Mouse (Mus musculus) forebrain, embryonic 12.5 days (tissue): ENCODE data around the gene Gm17728. TPM values are rescaled to one million over a fixed set of nuclear protein-coding genes. Genes with fewer than 3 reads are reported as not detected.
"Not testable (repeated sequence)": the region's sequence is repeated elsewhere in the genome, so short reads cannot be mapped to it uniquely, and the experiment has no call there.

Experiments used
- ATAC-seq: fragments of 200-750 bp; cut with Nextera tagmentation; 2 replicates; pipeline ENCODE4 v1.8.0; 2017; ENCODE audit warnings: moderate TSS enrichment; ENCODE audit not compliant: low FRiP score
- H3K27ac ChIP-seq: fragments of 300-500 bp; sonication (generic); 2 replicates; pipeline ENCODE4 v1.5.1; 2016; ENCODE audit warnings: mild to moderate bottlenecking
- H3K27me3 ChIP-seq: fragments of 300-500 bp; sonication (generic); 2 replicates; pipeline ENCODE4 v1.6.1; 2016; ENCODE audit warnings: mild to moderate bottlenecking
- H3K36me3 ChIP-seq: fragments of 300-500 bp; sonication (generic); replicated peaks from 2 replicates; pipeline ENCODE4 v1.6.1; 2016; ENCODE audit warnings: mild to moderate bottlenecking
- H3K4me1 ChIP-seq: fragments of 300-500 bp; sonication (generic); 2 replicates; pipeline ENCODE4 v1.6.1; 2016
- H3K4me2 ChIP-seq: fragments of 300-500 bp; sonication (generic); 2 replicates; pipeline ENCODE4 v1.6.1; 2016; ENCODE audit warnings: mild to moderate bottlenecking, moderate library complexity
- H3K4me3 ChIP-seq: fragments of 300-500 bp; sonication (generic); replicated peaks from 2 replicates; pipeline ENCODE4 v1.5.1; 2016; ENCODE audit warnings: mild to moderate bottlenecking
- H3K9ac ChIP-seq: fragments of 300-500 bp; sonication (generic); 2 replicates; pipeline ENCODE4 v1.6.1; 2016; ENCODE audit warnings: mild to moderate bottlenecking
- H3K9me3 ChIP-seq: fragments of 300-500 bp; sonication (generic); 2 replicates; pipeline ENCODE4 v1.6.1; 2016
- WGBS: fragments of 180-500 bp; shearing (Covaris S2); methylation state at CpG from one replicate; pipeline ENCODE4 v1.1.7; 2016; 5-methylcytosine and 5-hydroxymethylcytosine counted together
- polyA plus RNA-seq: library from polyadenylated mRNA; unstranded; fragments of >200 nt; fragmentation: Nextera tagmentation; extraction: Ambion mirVana; gene quantifications from 2 replicates; pipeline ENCODE4 v1.2.1, GENCODE M21; 2016

Gm17728 gene
- not detected in 2 replicates for polyA plus RNA-seq

DNA sequence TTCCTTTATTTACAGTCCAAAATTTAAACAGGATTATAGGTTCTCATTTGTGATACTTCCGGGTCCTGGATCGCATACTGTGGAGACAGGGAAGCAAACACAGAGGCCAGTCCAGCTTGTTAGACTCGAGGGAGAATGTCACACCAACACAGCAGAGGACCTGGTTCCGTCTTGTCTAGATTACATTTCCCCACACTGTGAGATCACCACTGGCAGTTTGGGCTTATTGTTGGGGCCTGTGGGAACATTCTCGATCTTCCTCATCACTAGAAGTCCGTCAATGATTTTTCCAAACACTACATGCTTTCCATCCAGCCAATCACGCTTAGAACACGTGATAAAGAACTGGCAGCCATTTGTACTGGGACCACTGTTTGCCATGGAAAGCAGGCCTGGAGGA is at the start of gene Gm17728:
Gm17728 (plus strand) TSS at position 301 of the 400 bp plus-strand sequence.
- WGBS = 96% methylated on average over 8 of the region's 8 CpGs
- H3K4me2 ChIP-seq, H3K27me3 ChIP-seq, H3K9me3 ChIP-seq, H3K36me3 ChIP-seq, H3K4me3 ChIP-seq, H3K4me1 ChIP-seq, H3K9ac ChIP-seq, ATAC-seq, H3K27ac ChIP-seq: not testable (repeated sequence)

DNA sequence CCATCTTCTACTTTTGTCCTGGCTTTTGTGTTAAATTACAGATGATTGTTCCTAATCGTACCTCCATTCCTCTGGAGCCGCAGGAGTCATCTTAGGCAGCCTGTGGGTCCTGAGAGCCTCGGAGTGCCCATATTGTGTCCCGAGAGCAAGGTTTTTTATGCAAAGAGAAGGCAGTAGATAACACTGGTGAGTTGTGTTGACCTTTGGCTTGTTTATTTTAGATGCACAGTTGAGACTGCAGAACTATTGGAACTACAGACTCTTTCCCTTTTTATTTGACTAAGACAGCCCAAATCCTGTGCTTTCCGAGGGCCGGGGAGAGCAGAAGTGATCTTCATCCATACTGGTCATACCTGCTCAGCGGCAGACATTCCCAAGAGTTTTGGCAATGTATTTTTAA is 24.4 kb upstream of the Gm17728 start:
- no peak for ATAC-seq
- WGBS = 85% methylated on average over 7 of the region's 7 CpGs
- Histone ChIP-seq H3K4me1 (no peaks in the 10 kb centered on the region; the same call in 1 of the 2 replicates), H3K4me3 (no peak overlapping the region), H3K9me3 (no peaks in the 10 kb centered on the region), H3K9ac (no peak overlapping the region), H3K27ac (no peak overlapping the region), H3K36me3 (no peaks in the 10 kb centered on the region), H3K27me3 (no peaks in the 10 kb centered on the region), H3K4me2 (no peak overlapping the region)

DNA sequence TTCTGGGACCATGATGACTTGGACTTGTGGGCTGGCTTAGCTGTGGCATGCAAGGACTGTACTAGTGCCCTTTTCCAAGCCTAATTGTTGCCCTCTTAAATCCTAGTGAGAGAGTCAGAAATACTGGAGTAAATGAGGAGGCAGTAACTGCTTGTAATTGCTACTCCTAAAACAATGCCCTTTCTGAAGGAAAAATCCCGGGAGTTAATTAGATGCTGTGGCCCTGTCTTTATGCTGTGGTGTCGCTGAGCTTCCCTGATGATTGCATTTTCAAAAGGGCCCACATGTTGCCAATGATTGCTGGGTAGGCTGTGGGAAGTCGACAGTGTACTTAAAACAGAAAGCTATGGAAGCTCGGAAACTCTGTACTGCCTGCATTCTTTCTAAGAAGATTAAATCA is 23.3 kb upstream of the Gm17728 start:
- no peaks in the 10 kb centered on the region for H3K9me3 ChIP-seq

DNA sequence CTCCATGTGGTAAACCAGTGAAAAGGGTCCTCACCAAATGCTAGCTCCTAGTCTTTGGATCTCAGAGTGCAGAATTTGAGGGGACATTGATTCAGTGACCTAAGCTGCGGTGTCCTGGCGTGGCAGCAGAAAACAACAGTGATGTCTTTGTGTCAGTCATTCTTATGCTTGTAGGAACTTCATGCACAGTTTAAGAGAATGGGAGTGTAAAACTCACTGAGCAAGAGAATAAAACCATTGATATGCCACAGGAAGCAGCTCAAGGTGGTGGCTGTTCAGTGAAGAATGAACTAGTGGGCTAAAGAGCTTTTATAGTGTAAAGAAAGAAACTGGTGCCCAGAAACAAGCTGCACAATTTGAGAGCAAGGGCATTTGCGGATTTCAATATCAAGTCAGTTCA is 17.9 kb upstream of the Gm17728 start:
- H3K36me3 ChIP-seq = no peaks in the 10 kb centered on the region
- no peaks in the 10 kb centered on the region for H3K4me1 ChIP-seq
- no peaks in the 10 kb centered on the region for H3K27me3 ChIP-seq
- no peak overlapping the region for H3K4me3 ChIP-seq
- no peak for ATAC-seq
- WGBS = 86% methylated on average over 3 of the region's 3 CpGs
- H3K4me2 ChIP-seq = no peak overlapping the region
- no peak overlapping the region for H3K9ac ChIP-seq
- H3K27ac ChIP-seq = no peak overlapping the region
- no peaks in the 10 kb centered on the region for H3K9me3 ChIP-seq

More for the DNA sequence above, 23.3 kb upstream of the Gm17728 start:
- Histone ChIP-seq H3K9ac (no peak overlapping the region), H3K4me1 (no peaks in the 10 kb centered on the region; the same call in 1 of the 2 replicates), H3K36me3 (no peaks in the 10 kb centered on the region), H3K27me3 (no peaks in the 10 kb centered on the region), H3K4me2 (no peak overlapping the region), H3K4me3 (no peak overlapping the region), H3K27ac (no peak overlapping the region)
- 12% methylated on average over 4 of the region's 4 CpGs for WGBS
- no peak; the same call in 1 of the 2 replicates for ATAC-seq

DNA sequence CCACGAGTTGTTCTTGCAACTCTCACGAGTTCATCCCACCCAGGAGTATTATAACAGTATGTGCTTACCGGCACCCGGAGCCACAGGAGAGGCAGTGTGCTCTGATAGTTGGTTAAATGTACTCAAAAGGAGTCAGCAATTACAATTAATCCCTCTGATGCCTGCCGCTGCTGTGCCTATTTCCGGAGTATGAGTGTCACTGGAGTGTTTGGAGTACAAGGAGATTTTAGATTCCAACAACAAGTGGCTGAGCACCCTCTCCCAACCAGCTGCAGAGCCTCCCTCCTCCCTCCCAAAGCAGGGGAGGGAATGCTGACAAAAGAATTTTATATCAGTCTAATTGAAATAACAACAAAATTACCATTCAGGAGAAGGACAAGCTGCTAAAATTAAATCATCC is 14.2 kb upstream of the Gm17728 start:
- Histone ChIP-seq H3K4me1 (no peaks in the 10 kb centered on the region), H3K27ac (no peak overlapping the region), H3K9me3 (no peaks in the 10 kb centered on the region), H3K36me3 (no peaks in the 10 kb centered on the region), H3K4me2 (no peak overlapping the region), H3K9ac (no peak overlapping the region), H3K27me3 (no peaks in the 10 kb centered on the region), H3K4me3 (no peak overlapping the region)
- 60% methylated on average over 6 of the region's 6 CpGs for WGBS
- no peak for ATAC-seq

DNA sequence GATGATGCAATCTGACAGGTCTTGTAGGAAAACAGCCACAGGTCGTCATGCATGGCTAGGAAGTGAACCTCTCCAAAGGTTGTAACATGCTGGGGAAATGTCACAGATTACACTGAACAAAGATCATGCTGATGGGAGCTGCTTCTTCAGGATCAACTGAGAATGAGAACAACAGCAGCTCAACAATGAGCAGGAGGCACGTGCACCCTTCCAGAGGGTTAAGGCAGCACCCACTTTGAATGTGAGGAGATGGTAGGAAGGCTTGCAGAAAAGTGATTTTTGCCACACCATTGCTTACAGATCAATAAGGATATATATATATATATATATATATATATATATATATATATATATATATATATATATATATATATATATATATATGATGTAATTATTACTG is 2.8 kb upstream of the Gm17728 start:
- 86% methylated on average over 2 of the region's 2 CpGs for WGBS
- no peak overlapping the region for H3K27ac ChIP-seq
- H3K36me3 ChIP-seq = no peaks in the 10 kb centered on the region
- H3K27me3 ChIP-seq = no peaks in the 10 kb centered on the region
- no peak overlapping the region for H3K4me3 ChIP-seq
- H3K9ac ChIP-seq = no peak overlapping the region
- H3K4me1 ChIP-seq = no peaks in the 10 kb centered on the region
- H3K9me3 ChIP-seq = peaks cover 6% of the 10 kb centered on the region; the same call in 1 of the 2 replicates
- no peak overlapping the region for H3K4me2 ChIP-seq
- ATAC-seq = no peak

DNA sequence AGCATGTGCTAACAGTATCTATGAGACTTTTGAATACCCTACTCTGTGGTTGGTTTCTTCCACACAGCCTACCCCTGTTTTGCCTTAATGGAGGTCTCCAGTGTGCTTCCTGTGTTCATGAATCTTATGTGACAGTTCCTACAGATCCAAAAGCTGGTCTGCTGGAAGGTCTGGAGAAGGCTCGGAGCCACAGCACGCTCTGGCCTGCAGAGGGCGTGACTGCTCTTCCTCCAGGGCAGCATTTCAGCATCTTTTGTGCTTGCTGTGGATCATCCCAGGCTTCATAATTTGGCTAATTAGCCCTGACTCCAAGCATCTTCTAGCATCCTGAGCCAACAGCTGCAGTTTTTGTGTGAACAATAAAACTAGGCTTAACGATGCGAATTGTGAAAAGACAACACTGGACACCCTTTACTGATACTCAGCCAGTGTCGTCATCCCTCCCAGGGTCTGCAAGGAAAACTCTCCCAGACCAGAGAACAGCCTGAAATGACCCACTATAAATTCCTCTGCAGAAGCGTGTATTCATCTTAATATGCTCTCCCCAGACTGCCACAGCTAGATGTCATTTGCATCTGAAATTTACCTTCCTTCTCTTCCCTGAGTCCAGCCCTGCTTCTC is 6.6 kb downstream of the Gm17728 start:
- ATAC-seq = no peak; the same call in 1 of the 2 replicates
- Histone ChIP-seq H3K9ac (no peak overlapping the region), H3K4me1 (peaks cover 9% of the 10 kb centered on the region), H3K4me3 (no peak overlapping the region), H3K27me3 (no peaks in the 10 kb centered on the region), H3K36me3 (no peaks in the 10 kb centered on the region), H3K4me2 (no peak overlapping the region), H3K27ac (peak overlapping the region; percentile 56; the same call in 1 of the 2 replicates), H3K9me3 (no peaks in the 10 kb centered on the region)
- 40% methylated on average over 7 of the region's 7 CpGs for WGBS

DNA sequence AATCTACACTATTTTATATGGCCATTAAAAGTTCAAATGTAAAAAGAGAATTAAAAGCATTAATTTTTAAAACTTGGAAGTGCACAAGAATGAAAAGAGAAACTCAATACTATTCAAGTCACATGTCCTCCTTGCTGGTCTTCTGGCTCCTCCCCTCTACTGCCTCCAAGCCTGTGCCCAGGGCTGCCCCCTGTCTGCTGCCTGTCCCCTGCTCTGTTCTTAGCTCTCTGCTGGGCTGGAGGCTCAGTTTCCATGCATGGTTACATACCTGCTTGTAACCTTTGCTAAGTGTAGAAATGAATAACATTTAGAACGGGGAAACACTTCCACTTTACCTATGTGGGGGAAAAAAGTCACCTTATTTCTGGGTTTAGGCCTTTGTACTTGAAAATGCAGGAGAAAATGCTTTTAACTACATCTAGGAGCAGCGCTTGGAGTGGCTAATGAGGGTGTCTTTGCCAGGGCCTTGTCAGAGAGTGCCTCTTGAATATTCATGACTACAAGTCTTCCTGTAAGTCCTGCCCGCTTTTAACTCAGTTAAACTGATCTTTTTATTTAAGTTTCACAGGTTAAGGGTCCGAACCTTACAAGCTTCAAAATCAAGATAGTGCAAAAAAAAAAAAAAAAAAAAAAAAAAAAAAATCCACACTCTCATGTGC is 18.3 kb downstream of the Gm17728 start:
- ATAC-seq = peak; percentile 60; the same call in 1 of the 2 replicates
- 50% methylated on average over 4 of the region's 4 CpGs for WGBS
- Histone ChIP-seq H3K4me3 (no peak overlapping the region), H3K4me1 (no peaks in the 10 kb centered on the region), H3K9me3 (no peaks in the 10 kb centered on the region), H3K27ac (no peak overlapping the region), H3K27me3 (no peaks in the 10 kb centered on the region), H3K36me3 (no peaks in the 10 kb centered on the region), H3K4me2 (no peak overlapping the region), H3K9ac (no peak overlapping the region)

DNA sequence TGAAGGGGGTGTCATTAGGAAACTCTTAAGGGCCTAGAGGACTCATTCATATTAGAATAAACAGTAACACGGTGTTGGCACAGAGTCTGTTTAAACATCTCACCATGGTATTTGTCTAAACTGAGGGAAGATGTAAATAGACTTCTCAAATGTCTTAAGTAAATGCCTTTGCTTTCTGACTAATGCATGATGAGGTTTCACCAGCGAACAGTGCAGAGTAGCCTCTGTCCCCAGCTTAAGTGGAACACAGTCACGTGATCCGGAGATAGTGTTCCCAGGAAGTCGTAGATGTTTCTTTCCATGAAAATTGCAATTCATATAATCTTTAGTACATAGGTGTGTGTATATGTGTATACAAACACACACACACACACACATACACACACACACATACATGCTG is 34.5 kb downstream of the Gm17728 start:
- Histone ChIP-seq H3K9ac (no peak overlapping the region), H3K4me3 (no peak overlapping the region), H3K4me1 (no peaks in the 10 kb centered on the region), H3K36me3 (no peaks in the 10 kb centered on the region), H3K4me2 (no peak overlapping the region), H3K27me3 (no peaks in the 10 kb centered on the region), H3K27ac (no peak overlapping the region), H3K9me3 (no peaks in the 10 kb centered on the region)
- WGBS = 94% methylated on average over 5 of the region's 5 CpGs
- no peak for ATAC-seq

DNA sequence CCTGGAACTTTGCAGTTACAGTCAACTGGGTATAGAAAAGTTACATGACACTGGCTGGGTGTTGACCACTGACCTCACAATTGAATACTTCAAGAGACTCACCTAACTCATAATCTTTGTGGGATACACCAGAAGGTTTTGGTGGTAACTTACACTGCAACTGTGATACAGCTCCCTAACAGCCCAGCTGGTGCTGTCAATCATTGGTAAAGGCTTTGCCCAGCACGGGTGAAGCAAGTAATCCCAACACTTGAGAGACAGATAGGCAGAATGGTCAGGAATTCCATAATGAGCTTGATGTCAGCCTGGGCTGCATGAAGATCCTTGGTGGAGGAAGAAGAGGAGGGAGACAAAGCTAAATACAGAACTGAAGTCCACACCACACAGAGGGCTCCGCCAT is 39.0 kb downstream of the Gm17728 start:
- Histone ChIP-seq H3K9ac (no peak overlapping the region), H3K27me3 (no peaks in the 10 kb centered on the region), H3K4me3 (no peak overlapping the region), H3K4me2 (no peak overlapping the region), H3K9me3 (no peaks in the 10 kb centered on the region), H3K4me1 (no peaks in the 10 kb centered on the region), H3K27ac (no peak overlapping the region), H3K36me3 (no peaks in the 10 kb centered on the region)
- WGBS = 64% methylated on average over 2 of the region's 2 CpGs
- no peak for ATAC-seq

Other genes with a start within 250 kb of the Gm17728 start
- not detected in 2 replicates for gene Pabpc6, start 247.7 kb downstream of the Gm17728 start, polyA plus RNA-seq